Mouse (Mus musculus) myocyte (in vitro differentiated cells): ENCODE measurements around the gene Adcy7. TPM values are rescaled to one million over a fixed set of nuclear protein-coding genes. Genes with fewer than 3 reads are reported as not detected.

ENCODE experiments used
- H3K27me3 ChIP-seq: one replicate; pipeline ENCODE4 v1.6.1; 2011; ENCODE audit not compliant: control insufficient read depth, insufficient read depth, insufficient read length
- H3K36me3 ChIP-seq: one replicate; pipeline ENCODE4 v1.6.1; 2011; ENCODE audit not compliant: control insufficient read depth, insufficient read depth
- H3K4me2 ChIP-seq: one replicate; pipeline ENCODE4 v1.6.1; 2011; ENCODE audit warnings: low read depth, control low read depth
- H3K4me3 ChIP-seq: one replicate; pipeline ENCODE4 v1.5.1; 2011; ENCODE audit warnings: mild to moderate bottlenecking, control low read depth, moderate library complexity
- H3K79me2 ChIP-seq: one replicate; pipeline ENCODE4 v1.6.1; 2011; ENCODE audit not compliant: control insufficient read depth, insufficient read depth
- H3ac ChIP-seq: one replicate; pipeline ENCODE4 v1.6.1; 2011; ENCODE audit not compliant: control insufficient read depth, insufficient read length
- CEBPB ChIP-seq: IDR thresholded peaks from 2 replicates; pipeline ENCODE4 v1.6.1; 2011; ENCODE audit warnings: mild to moderate bottlenecking, moderate library complexity; ENCODE audit not compliant: poor library complexity, insufficient read depth, severe bottlenecking
- E2F4 ChIP-seq: IDR thresholded peaks from one replicate; pipeline ENCODE4 v1.6.1; 2011; ENCODE audit warnings: mild to moderate bottlenecking, control low read depth, moderate library complexity; ENCODE audit not compliant: insufficient read depth
- MAX ChIP-seq: IDR thresholded peaks from one replicate; pipeline ENCODE4 v1.6.1; 2011; ENCODE audit warnings: low read depth, mild to moderate bottlenecking, control low read depth
- MYOD1 ChIP-seq, 3 experiments: IDR thresholded peaks; one replicate each; pipeline ENCODE4 v1.6.1; 2011; ENCODE audit warnings: control low read depth in 2 of 3, low read depth in 2 of 3, mild to moderate bottlenecking in 2 of 3, moderate library complexity in 1 of 3; ENCODE audit not compliant: insufficient read length in 2 of 3, control insufficient read depth in 1 of 3
- MYOG ChIP-seq, 3 experiments: IDR thresholded peaks; one replicate each; pipeline ENCODE4 v1.6.1; 2011; ENCODE audit warnings: control low read depth in 2 of 3, low read depth in 2 of 3, mild to moderate bottlenecking in 2 of 3; ENCODE audit not compliant: insufficient read length in 2 of 3, control insufficient read depth in 1 of 3, insufficient read depth in 1 of 3
- POLR2A ChIP-seq: IDR thresholded peaks from one replicate; pipeline ENCODE4 v1.6.1; 2011; ENCODE audit warnings: low read depth, mild to moderate bottlenecking, control low read depth, moderate library complexity; ENCODE audit not compliant: insufficient read length
- POLR2AphosphoS2 ChIP-seq: IDR thresholded peaks from one replicate; pipeline ENCODE4 v1.6.1; 2011; ENCODE audit warnings: low read depth, control low read depth; ENCODE audit not compliant: insufficient read length
- REST ChIP-seq: IDR thresholded peaks from one replicate; pipeline ENCODE4 v1.6.1; 2011; ENCODE audit warnings: mild to moderate bottlenecking, control low read depth, moderate library complexity; ENCODE audit not compliant: insufficient read depth, insufficient read length
- SRF ChIP-seq: IDR thresholded peaks from one replicate; pipeline ENCODE4 v1.6.1; 2011; ENCODE audit warnings: low read depth; ENCODE audit not compliant: control insufficient read depth, insufficient read length
- TCF12 ChIP-seq: IDR thresholded peaks from one replicate; pipeline ENCODE4 v1.6.1; 2011; ENCODE audit warnings: mild to moderate bottlenecking, control low read depth; ENCODE audit not compliant: poor library complexity, insufficient read depth, severe bottlenecking
- TCF3 ChIP-seq: IDR thresholded peaks from one replicate; pipeline ENCODE4 v1.6.1; 2011; ENCODE audit warnings: low read depth, control low read depth; ENCODE audit not compliant: insufficient read length
- USF1 ChIP-seq: IDR thresholded peaks from one replicate; pipeline ENCODE4 v1.6.1; 2011; ENCODE audit warnings: low read depth, mild to moderate bottlenecking, control low read depth, moderate library complexity
- polyA plus RNA-seq: library from polyadenylated mRNA; unstranded; fragments of >200 nt; fragmentation: generic; extraction: Trizol; gene quantifications from one replicate; pipeline ENCODE4 v1.2.1, GENCODE M21; 2012; ENCODE audit warnings: missing spikeins

The Adcy7 gene
- polyA plus RNA-seq, 1 experiment, result 72.3 TPM

DNA sequence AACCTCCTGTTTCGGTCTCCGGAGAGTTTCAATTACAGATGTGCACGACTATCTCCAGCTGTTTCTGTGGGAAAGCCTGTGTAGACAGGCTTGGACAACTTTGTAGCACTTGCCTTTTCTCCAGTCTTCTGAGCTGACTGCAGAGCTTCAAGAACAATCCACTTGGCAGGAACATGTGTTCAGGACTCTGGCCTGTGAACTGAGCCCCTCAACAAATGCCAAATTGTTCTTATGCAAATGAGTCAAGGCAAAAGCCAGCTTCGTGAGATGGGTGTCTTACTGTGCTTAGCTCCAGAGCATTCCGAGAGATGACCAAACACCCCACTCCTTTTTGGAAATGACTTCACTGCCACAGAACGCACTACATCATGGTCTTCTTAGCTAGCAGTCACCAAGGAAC, 56.5 kb downstream of the Adcy7 start:
- no peaks in the 10 kb centered on the region for H3K79me2 ChIP-seq
- no peaks in the 10 kb centered on the region for H3K27me3 ChIP-seq
- H3ac ChIP-seq, result no peak overlapping the region
- H3K36me3 ChIP-seq, result peaks cover 79% of the 10 kb centered on the region
- no peak for TF ChIP-seq USF1
- TF ChIP-seq TCF3, result no peak
- TF ChIP-seq POLR2A, result no peak
- H3K4me3 ChIP-seq, result no peak overlapping the region
- H3K4me2 ChIP-seq, result no peak overlapping the region

DNA sequence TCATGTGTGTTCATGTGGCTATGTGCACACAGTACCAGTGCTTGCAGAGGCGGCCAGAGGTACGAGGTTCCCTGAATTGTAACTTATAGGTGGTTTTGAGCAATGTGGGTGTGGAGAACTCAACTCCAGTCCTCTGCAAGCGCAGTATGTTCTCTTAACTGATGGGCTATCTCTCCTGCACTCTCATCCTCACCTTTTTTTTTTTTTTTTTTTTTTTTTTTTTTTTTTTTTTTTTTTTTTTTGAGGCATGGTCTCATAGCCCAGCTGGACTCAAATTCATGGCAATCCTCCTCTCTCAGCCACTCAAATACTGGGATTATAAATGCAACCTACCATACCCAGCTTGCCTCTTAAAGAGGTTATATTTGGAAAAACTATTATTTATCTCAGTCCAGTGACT, 58.6 kb downstream of the Adcy7 start:
- Histone ChIP-seq H3K36me3 (peaks cover 93% of the 10 kb centered on the region), H3K27me3 (no peaks in the 10 kb centered on the region), H3ac (no peak overlapping the region), H3K4me3 (no peak overlapping the region), H3K79me2 (no peaks in the 10 kb centered on the region), H3K4me2 (no peak overlapping the region)
- TF ChIP-seq POLR2AphosphoS2 (peak; percentile 41), POLR2A (no peak)

DNA sequence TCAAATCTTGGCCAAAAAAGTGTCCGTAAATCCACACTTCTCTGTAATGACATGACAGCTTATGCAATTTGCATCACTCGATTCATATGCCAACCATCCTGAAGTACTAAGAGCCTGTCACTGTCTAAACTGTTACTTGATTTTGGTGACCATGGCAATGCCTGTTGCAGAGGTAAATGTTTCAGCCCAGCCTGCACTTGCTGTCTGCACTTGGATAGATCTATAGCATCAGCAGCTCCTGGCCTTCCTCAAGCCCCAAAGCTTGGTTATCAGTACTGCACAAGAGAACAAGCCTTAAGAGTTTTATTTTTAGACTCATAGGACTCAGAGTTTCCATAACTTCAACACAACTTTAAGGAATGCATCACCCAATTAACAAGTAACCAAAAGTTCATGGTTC, 62.2 kb downstream of the Adcy7 start:
- TF ChIP-seq POLR2AphosphoS2, result no peak
- TF ChIP-seq TCF3, result no peak
- no peak for TF ChIP-seq TCF12
- H3K4me3 ChIP-seq, result no peak overlapping the region
- H3K79me2 ChIP-seq, result no peaks in the 10 kb centered on the region
- H3K27me3 ChIP-seq, result no peaks in the 10 kb centered on the region
- H3K36me3 ChIP-seq, result peaks cover 95% of the 10 kb centered on the region
- H3ac ChIP-seq, result no peak overlapping the region
- no peak overlapping the region for H3K4me2 ChIP-seq

DNA sequence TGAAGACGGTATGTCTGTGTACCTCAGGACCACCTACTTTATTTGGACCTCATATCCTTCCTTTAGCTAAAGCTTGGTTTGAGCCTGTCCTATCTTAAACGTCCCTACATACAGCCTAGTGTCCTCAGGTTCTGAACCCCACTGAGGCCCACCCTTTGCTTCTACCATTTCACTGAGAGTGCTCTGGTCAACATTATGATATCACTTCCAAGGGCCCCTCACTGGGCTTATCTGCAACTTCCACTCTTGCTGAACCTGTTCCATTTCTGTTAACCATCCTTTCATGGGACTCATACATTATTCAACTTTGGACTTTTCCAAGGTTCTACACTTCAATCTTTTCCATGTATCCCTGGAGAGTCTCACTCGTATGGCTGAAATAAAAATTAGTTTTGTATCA, 62.8 kb downstream of the Adcy7 start:
- no peaks in the 10 kb centered on the region for H3K79me2 ChIP-seq
- H3ac ChIP-seq, result no peak overlapping the region
- no peaks in the 10 kb centered on the region for H3K27me3 ChIP-seq
- H3K4me2 ChIP-seq, result no peak overlapping the region
- TF ChIP-seq USF1 (no peak), CEBPB (no peak), REST (no peak), MAX (no peak), E2F4 (no peak), TCF3 (no peak), POLR2A (no peak), POLR2AphosphoS2 (no peak), MYOG (IDR thresholded peaks at IDR 0.05; ENCODE audit: control insufficient read depth in 1 of 3, insufficient read depth in 1 of 3, insufficient read length in 2 of 3, low read depth in 2 of 3) (no peak), SRF (no peak)
- peaks cover 93% of the 10 kb centered on the region for H3K36me3 ChIP-seq
- H3K4me3 ChIP-seq, result no peak overlapping the region

DNA sequence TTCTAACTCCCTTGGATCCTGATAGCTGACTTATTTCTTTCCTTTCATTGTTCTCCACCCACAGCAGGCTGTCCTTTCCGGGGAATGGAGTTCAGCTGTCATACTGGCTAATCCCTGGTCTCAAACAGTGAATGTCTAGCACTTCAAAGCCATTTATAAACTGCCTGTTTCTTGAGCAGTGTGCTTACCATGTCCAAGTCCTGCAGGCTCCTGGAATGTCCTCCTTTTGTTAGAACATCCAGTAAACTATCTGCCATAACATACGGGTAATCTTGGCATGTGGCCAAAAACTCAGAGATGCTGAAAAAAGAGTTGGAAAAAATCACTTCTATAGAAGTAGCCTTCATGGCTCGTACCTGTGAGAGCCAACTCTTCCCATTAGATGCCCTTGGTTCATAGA, 67.0 kb downstream of the Adcy7 start:
- Histone ChIP-seq H3K4me2 (peak overlapping the region; percentile 34), H3K36me3 (peaks cover 83% of the 10 kb centered on the region), H3K27me3 (no peaks in the 10 kb centered on the region), H3K79me2 (no peaks in the 10 kb centered on the region), H3K4me3 (no peak overlapping the region), H3ac (no peak overlapping the region)
- TF ChIP-seq MYOD1 (IDR thresholded peaks at IDR 0.05; ENCODE audit: control insufficient read depth in 1 of 3, insufficient read length in 2 of 3, low read depth in 2 of 3) (peak in 2 of 3 experiments; percentile 36 to 45), MYOG (IDR thresholded peaks at IDR 0.05; ENCODE audit: control insufficient read depth in 1 of 3, insufficient read depth in 1 of 3, insufficient read length in 2 of 3, low read depth in 2 of 3) (peak in 1 of 3 experiments; percentile 43), CEBPB (no peak)

DNA sequence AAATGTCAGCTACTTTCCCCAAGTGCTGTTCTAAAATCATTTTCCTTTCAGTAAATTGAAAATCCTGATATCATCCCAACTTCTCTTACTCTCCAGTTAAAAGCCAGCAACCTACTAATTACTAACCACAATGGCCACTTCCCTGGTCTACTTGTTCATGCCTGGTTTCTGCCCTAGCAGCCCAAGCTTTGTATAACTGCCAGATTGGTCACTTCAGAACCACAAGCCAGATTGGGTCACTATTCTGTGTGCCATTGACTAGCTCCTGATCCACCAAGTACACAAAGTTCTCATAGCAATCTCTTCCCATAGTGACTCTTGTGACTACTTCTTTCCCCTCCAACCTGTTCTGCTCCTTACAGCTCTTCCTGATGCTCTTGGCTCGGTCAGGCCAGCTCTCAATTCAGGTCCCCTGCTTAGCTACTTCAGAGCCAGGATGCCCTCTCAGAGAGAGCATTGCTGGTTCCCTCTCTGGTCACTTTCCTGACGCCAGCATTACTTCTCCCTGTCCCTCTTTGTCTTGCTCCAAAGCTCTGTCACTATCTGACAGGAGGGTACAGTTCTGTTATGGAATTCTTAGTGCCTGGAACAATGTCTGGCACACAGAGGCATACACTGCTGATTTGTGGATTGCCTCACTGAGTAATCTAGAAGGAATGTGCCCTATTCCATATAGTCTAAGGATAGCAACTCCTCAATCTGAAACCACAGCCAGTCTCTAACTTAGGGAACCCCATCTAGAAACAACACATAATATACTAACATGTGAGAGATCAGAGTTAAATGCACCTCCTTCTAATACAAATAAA, 67.9 kb downstream of the Adcy7 start:
- Histone ChIP-seq H3K4me3 (no peak overlapping the region), H3K27me3 (no peaks in the 10 kb centered on the region), H3K36me3 (peaks cover 83% of the 10 kb centered on the region), H3K79me2 (no peaks in the 10 kb centered on the region), H3ac (no peak overlapping the region), H3K4me2 (peak overlapping the region; percentile 34)
- no peak for TF ChIP-seq TCF3
- TF ChIP-seq POLR2AphosphoS2, result peak; percentile 21
